Mouse (Mus musculus) cerebellum, adult 18-20 months (tissue): ENCODE measurements at regions not wholly inside any gene's neighbourhood (a gene's known extent, or its start where the extent isn't known, plus 50 kb on each side); places are given as distances from the start of the nearest gene placed in this dataset.

Source experiments
- DNase-seq, 2 experiments: peaks; one replicate each; pipeline ENCODE4 v3.0.0; 2021

DNA sequence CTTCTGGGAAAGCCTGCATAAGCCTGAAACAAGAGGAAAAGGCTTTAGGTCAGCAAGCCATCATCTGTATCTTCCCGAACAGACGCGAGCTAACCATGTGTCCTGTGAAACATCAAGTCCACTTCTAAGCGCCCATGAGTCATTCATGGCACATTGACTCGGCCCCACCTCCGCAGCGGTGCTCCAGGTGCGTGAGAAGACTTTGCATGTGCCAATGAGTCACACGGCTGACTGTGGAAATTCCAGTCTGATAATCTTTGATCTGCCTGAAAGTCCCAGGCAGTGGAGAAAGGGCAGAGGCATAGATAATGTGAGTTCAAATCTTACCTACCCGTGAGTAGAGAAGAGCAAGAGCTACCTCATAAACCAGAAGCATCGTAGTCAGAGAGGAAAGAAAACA lies 137.8 kb downstream of the Pfkfb3 start:
- no peak for DNase-seq

DNA sequence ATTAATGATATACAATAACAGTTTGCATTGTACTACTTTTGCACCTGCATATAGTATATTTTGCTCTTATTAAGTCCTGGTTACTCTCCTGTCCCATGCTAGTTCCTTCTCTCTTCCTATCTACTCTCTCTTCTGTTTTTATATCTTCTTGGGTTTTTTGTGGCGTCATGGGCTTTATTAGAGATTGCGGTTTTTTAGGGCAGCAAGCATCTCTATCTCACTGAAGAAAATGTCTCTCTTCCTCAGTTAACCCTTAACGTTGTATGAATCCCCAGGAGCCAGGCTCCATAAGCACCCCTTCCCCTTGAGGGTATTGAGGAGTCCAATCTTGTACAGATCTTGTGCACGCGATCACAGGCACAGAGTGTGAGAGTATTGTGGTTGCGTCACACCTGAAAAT lies 141.4 kb downstream of the Pfkfb3 start:
- no peak for DNase-seq

DNA sequence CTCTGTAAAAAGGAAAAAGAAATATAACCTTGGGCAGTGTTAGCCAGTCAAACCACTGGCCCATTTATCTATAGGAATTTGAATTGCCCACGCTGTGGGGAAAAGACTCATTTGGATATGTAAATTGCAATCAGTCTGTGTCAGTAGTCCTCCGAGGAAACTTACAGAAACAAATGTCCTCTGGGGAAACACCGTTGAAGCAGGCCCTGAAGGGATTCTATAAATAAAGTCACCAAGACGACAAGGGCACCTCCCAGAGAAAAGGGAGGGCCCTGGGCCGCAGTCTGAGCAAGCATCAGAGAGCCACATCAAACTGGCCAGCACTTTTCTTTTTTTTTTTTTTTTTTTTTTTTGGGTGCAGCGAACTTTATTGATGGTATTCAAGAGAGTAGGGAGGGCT lies 145.4 kb downstream of the Pfkfb3 start:
- no peak for DNase-seq

- DNase-seq: no peak
These were observed 147.7 kb downstream of the Pfkfb3 start for GRCm38 (mm10) chr2:11406103-11406615.

- no peak for DNase-seq
These were observed 151.5 kb downstream of the Pfkfb3 start for GRCm38 (mm10) chr2:11402218-11402848.

GRCm38 (mm10) chr2:11399411-11399810 lies 154.5 kb downstream of the Pfkfb3 start:
- no peak for DNase-seq

- no peak for DNase-seq
These were observed 154.9 kb downstream of the Pfkfb3 start for GRCm38 (mm10) chr2:11398949-11399348.

GRCm38 (mm10) chr2:11398391-11398790 lies 155.5 kb downstream of the Pfkfb3 start:
- no peak for DNase-seq

DNA sequence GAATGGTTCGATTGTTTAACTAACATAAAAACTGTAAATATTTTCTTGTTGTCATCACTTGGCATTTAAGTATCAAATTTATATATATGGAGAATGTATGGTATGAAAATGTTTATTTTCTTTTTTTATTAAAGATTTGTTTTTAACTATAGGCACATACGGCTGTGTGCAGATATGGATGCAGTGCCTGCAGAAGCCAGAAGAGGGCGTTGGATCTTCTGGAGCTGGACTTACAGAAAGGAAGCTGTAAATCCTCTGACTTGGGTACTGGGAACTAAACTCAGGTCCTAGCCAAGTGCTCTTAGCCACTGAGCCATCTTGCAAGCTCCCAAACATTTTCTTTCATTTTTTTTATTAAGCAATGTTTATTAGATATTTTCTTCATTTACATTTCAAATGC lies 157.0 kb downstream of the Pfkfb3 start:
- DNase-seq: no peak

GRCm38 (mm10) chr2:11394675-11395349 lies 159.1 kb downstream of the Pfkfb3 start:
- no peak for DNase-seq

DNA sequence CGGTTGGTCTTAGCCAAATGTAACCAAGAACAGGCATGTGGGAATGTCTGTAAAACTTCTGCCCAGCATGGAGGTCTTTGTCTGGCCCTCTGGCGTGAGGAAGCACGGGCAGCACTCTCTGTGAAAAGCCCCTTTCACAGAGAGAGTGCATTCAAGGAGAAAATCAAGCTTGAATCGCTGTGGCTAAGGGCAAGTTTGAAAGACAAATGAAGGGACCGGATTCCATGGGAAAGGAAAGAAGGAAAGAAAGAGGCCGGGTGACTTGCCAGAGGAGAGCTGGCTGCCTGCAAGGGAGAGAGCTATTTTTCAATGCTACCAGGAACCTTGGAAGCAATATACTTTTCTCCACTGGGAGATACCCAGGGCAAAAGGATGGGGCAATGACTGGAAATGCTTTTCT lies 162.2 kb downstream of the Pfkfb3 start:
- DNase-seq: peak in 1 of 2 experiments; percentile 6

GRCm38 (mm10) chr2:11390667-11391334 lies 163.1 kb downstream of the Pfkfb3 start:
- no peak for DNase-seq

- DNase-seq: no peak
These were observed 166.3 kb downstream of the Pfkfb3 start for GRCm38 (mm10) chr2:11387623-11388022.

DNA sequence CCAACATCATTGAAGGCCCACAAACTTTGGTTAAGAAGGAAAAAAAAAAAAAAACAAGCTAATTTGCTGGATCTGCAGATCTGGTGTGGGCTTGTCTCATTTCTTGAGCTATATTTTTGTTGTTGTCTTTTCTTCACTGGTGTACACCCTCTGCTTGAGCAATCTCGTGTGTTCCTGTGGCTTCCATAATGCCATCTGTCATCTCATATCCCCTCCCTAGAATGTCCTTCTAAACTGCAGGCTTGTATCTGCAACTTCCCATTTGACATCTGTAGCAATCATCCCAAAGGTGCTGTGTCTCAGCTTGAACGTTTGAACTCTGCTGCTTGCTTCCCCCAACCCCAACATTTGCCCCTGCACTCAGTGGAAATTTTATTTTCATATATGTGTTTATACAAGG lies 170.1 kb downstream of the Pfkfb3 start:
- no peak for DNase-seq

- no peak for DNase-seq
These were observed 176.7 kb downstream of the Pfkfb3 start for GRCm38 (mm10) chr2:11377213-11377612.

- DNase-seq: no peak
These were observed 178.0 kb downstream of the Pfkfb3 start for GRCm38 (mm10) chr2:11375726-11376454.

- DNase-seq: no peak
These were observed 178.8 kb downstream of the Pfkfb3 start for GRCm38 (mm10) chr2:11375092-11375491.

DNA sequence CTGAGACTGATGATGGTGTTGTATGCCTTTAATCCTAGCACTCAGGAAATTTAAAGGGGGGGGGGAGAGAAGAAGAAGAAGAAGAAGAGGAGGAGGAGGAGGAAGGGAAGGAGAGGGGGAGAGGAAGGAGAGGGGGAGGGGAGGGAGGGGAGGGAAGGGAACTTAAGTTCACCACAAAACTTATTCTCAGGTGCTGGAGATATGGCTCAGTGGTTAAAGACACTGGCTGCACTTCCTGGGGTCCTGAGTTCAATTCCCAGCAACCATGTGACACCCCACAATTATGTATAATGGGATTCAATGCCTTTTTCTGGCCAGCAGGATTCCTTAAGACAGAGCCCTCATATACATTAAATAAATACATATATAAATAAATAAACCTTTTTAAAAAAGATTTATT lies 183.6 kb downstream of the Pfkfb3 start:
- no peak for DNase-seq

GRCm38 (mm10) chr2:11367319-11367718 lies 186.6 kb downstream of the Pfkfb3 start:
- no peak for DNase-seq

DNA sequence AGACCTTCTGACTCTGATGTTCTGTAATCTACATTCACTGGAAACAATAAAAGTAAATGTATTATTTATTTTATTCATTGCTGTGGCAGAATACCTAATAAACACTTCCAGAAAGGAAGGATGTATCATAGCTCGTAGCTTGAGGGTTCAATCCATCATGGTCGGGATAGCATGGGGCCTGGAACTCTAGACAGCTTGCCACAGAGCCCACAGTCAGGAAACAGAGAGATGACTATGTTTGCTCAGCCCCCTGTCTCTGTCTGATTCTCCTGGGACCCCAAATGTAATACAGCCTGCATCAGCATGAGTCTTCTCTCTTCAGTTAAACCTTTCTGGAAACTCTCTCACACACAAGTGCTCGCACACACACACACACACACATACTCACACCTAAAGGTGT lies 188.1 kb downstream of the Pfkfb3 start:
- DNase-seq: no peak

DNA sequence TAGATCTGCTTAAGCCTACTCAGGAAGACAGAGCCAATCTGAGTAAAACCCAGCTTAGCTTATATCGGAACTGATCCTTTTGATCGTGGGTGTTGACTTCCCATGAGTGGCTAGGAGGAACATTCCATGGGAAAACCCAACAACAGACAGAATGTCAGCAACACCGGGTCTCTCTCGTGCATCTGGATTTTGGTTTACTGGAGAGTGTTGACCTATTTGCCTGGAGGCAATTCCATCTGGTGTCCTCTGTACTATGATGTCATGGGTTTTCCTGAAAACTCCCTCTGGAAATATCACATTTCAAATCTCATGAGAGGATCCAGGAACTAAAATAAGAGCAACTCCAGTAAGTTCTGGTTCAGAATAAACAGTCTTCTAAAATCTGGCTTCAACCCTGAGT lies 188.5 kb downstream of the Pfkfb3 start:
- DNase-seq: no peak

DNA sequence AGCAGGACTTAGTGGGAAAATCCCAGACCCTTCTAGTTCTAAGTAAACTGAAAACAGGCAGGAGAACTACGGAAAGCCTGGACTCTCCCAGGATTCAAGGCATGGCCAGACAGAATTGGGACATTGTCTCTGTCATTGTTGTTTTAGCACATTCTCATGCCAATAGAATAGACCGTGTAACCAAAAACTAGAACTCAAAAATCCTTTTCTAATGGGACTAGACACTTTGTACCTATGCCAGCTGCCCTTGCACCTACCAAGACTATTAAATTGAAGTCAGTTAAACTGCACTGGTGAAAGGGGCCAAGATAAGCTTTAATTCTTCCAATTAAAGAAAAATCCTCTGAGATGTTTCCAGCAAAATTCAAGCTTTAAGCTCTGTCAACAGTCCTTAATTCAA lies 189.8 kb downstream of the Pfkfb3 start:
- no peak for DNase-seq

DNA sequence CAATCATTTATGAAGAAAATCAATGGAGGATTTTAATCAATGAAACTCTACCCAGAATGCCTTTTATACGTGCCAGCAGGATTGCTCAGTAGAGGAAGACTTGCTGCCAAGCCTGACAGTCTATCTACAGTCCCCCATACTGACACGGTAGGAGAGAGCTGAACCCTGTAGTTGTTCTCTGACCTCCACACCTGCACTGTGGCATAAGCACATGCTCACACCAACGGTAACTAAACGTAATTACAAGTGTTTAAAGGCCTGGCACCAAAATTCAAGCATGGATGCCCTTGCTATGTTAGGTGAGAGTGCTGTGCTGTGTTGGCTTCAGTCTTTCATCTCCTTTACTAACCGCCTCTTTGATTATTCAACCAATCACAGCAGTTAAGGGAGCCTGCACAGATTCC lies 190.8 kb downstream of the Pfkfb3 start:
- DNase-seq: no peak
